Mouse (Mus musculus) adrenal gland, postnatal 14 days (tissue): ENCODE data around the gene Phldb2. TPM values are rescaled to one million over a fixed set of nuclear protein-coding genes. Genes with fewer than 3 reads are reported as not detected.

Experiments used
- DNase-seq: peaks from one replicate; pipeline ENCODE4 v3.0.0; 2021; ENCODE audit warnings: mixed read lengths
- total RNA-seq: library from RNA; stranded (reverse); gene quantifications from 2 replicates; pipeline ENCODE4 v1.2.3, GENCODE M21; 2021

The Phldb2 gene
- total RNA-seq, 1 experiment from 2014 or later = 32.7 TPM

DNA sequence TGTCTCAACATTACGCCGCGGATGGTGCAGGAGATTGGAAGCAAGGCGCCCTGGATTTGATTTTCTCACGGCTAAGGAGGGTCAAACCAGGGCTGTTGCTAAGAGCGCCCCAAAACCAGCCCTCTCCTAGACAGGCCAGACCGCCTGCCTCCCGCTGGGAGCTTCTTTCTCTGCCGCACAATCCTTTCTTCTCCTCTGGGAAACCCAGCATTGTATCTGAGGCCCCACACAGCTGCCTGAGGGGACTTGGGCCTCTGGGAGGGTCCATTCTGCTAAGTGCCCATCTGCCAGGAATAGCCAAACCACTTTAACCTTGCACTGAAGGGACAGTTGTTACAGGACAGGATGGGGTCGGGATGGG is 228.7 kb downstream of the Phldb2 start:
- DNase-seq = peak; percentile 13

DNA sequence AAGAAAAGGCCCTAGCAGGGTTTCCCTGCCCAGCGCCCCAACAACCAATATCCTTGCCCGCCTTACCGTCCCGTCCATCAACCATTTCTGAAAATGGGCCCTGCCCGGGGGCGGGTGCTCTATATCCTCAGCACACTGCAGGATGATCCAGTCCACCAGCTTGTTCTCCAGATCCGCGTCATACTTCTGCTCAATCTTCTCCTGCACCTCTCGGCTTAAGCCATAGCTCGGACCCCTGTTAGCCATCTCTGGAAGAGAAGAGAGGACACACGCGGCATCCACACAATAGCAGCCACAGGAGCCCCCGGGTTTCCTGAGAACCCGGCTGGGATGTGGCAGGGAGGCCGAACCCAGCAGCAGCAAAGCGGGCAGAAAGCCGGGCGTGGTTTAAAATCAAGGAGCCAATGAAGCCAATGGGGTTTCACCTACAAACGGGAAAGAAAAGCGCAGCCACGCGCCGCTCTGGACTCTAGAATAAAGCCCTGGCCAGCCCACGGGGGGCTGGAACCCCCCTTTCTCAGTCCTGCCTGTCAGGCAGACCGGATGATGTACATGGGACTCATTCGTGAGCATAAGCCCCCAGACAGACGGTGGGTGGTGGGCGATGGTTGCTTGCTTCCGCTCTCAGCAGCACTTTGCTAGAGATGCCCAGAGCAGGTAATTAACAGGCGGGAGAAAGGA is 229.2 kb downstream of the Phldb2 start, which contains the start of gene Tagln3:
Gene Tagln3 (minus strand): TSS at position 548 of the 681 bp plus-strand sequence.
- DNase-seq = peak; percentile 61

DNA sequence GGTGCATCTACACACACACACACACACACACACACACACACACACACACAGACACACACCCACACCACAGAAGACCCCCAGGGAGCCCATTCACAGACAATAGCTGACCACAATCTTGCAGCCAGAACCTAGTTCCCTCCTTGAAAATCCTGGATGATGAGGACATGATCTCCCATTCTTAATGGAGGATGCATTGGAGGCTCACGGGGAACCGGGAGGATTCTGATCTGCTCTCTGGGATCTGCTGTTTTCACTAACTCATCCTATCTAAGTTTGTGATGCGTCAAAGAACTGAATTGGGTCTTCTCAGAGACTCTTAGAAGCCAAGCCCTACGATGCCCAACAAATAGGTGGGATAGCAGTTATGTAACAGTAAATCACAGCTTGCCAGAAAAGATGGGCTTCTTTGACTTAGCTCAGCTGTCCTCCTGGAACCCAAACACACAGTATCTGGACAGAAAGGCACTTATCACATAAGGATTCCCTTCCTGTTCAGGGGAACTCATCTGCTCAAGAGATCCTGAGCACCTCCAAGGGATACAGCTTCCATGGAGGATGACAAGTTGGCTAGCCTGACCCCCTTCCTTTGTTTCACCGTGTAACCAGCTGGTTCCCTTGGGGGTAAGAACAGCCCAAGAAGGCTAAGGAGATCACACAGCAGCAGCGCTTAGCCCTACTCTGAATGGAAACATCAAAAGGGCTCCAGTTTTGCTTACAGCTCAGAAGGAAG is 230.1 kb downstream of the Phldb2 start:
- DNase-seq = no peak

DNA sequence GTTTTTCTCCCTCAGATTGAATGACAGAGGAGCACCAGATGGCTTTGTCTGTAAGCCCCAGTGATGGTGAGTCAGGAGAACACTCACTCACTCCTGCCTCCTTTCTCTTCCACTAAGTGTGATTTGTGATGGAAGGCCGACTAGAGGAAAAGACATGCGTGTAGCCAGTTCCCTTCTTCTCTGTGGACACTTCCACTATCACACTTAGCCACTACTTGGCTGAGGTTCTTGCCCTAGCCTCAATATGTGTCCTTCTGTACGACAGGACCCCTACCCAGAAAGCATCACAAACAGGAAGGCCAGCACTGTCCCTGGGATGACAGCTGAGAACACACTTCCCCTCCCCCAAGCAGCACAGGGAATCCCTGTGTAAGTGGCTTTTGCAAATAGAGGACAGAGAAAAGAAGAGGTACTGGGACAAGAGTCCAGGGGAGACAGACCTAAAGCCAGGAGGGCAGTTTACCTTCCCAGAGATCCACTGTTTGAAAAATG is 230.9 kb downstream of the Phldb2 start:
- no peak for DNase-seq

DNA sequence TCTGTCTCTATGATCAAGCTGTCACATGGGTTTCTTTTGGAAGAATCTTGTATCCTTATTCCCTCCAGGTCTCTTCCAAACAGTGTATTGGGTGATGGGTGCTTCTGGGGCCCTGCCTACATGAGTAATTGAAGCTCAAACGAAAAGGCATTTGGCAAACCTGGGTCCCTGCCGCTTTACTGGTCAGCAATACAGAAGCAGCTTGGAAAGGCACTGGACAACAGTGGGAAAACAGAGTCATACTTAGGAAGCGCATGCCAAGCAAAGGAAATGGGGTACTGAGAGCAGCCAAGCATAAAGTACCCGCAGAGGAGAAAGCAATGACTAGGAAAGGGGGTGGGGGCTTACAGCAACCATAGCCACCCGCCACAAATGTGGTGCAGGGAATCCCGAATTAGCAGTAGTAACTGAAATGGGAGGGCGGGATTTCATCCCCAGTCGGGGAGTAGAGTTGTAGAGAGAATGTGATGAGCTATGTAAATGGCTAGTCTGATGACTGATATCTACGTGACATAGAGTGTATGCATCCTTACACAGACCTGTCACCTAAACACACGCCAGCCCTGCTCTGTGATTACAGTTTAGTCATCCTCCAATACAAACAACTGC is 233.3 kb downstream of the Phldb2 start:
- DNase-seq = no peak

DNA sequence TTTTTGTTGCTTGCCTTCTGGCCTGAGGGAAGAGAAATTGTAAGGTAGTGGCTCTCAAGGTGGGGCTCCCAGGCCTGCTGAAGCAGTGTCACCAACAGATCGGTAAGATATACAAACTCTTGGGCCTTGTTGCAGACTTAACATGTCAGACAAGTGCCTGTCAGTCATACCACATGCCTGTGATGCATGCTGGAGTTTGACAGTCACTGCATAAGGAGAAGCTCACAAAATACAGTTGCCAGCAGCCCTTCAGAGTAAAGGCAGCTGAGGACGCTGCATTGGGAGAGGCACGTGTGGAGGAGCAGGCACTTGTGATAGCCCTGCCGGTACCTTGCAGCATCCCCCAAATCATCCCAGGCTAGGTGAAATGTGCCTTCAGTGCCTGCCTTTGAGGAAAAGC is 235.1 kb downstream of the Phldb2 start:
- DNase-seq = no peak

DNA sequence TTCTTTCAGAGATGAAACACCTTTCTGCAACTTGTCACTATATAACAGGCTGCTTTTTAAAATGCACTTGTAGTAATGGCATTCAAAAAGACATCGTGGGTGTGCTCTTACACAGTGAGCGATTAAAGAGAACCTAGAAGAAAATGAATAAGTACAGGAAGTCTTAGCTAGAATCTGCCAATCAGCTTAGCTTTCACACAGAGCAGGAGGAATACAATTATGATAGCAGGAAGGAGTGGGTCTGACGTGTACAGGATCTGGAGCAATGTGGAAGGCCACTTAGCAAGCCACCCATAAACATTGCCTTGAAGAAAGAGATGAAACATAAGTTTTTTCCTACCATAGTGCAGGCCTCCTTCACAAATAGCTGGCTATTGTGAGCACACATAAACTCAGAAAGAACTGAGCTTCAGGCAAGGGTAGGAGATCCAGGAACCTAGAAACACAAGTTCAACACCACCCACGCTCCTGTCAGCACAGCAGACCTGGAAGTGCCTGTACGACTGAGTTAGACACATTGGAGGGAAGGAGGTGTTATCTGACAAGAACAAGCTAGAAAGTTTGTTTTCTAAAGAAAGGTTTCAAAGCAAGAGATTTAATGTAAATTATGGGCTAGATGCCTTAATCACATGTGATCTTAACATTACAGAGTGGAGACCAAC is 238.8 kb downstream of the Phldb2 start:
- no peak for DNase-seq

DNA sequence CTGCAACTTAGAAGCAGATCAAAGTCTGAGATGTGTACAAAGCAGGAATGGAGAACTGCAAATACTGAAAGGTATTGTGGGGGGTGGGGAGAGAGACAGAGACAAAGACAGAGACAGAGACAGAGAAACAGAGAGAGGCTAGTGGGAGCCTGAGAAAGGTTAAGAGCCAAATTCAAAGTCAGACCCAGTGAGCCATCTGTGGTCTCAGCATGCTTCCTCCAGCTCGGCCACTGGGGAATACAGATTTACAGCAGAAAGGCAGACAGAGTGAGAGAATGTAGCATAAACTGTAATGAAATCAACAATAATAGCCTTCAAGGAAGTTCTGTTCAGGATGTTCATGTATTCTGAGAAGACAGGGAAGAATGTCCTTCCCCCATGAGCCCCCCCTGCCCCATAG is 239.5 kb downstream of the Phldb2 start:
- no peak for DNase-seq

DNA sequence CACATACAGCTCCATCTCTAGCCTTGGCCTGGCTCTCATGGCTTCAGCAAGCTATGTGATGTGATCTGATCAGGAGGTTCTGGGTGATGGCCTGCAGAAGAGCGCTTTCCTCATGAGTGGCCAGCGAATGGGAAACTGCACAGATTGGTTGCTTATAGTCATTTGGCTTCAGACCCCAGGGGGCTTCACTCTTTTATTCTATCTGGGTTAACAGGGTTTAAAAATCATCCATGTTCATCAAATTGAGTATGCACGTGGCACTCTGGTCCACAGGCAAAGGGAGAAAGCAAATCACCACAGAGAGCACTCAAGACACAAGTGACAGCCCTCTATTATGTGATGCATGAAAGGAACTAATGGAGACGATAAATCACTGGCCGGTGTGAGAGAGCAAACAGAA is 240.1 kb downstream of the Phldb2 start:
- no peak for DNase-seq

DNA sequence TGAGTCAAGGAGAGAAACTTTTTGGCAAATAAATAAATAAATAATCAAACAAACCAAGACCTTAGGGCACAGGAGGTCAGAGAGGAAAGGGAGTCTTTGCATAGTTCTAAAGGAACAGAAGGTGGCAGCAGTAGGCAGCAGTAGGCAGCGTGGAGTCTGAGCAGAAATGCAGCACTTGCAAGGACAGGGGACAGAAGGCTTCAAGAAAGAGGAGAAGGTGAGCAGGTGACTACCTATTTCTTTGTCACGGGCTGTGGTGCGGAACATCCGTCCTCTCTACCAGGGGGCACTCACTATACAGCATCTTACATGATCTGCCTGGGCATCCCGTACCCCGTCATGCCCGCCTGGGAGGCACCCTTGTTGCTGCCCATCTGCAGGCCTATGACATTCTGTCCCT is 242.1 kb downstream of the Phldb2 start:
- DNase-seq = no peak

DNA sequence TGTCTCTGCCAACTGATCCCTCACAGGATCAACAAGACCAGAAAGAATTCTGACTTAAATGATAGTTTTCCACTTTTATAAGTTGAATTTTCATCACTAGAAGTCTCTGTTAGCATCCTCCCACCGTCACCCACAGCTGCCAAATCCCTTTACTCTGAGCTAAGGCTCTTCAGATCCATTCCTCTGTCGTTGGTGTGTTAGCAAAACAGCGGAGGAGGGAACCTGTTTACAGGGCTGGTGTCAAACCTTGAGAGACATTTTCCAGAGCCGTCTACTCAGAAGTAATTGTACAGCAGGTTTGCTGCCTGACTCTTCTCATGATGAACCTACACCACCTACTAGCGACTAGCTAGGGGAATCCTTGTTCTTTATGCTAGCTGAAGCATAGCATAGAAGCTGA is 254.1 kb downstream of the Phldb2 start:
- DNase-seq = no peak

DNA sequence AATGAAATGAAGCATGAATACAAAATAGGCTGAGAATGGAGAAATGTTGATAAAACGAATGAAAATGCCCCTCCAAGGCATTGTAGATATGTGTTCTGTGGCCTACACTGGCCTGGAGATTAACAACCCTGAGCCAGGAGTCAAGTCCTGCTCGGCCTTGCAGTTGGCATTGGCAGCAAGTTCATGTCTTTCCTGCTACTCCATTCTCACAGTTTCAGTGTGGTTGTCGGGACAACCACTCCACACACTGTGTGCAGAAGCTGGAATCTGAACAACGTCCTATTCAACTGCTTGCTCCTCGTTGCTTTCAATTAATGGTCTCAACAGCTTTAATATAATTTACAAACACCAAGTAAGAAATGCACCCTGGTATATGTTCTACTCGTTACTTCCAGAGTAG is 255.4 kb downstream of the Phldb2 start:
- no peak for DNase-seq

Other genes with a start within 250 kb of the Phldb2 start
- 4.1 and 7.3 TPM in 2 replicates for gene Tagln3, start 229.0 kb downstream of the Phldb2 start, total RNA-seq
- 25.0 and 25.9 TPM in 2 replicates for gene Abhd10, start 210.6 kb downstream of the Phldb2 start, total RNA-seq
- 1.2 and 3.5 TPM in 2 replicates for gene Plcxd2, start 56.6 kb upstream of the Phldb2 start, total RNA-seq
- gene Cd96, start 166.7 kb upstream of the Phldb2 start, total RNA-seq = 2.5 TPM in 1 of 2 replicates, not detected in the other
- gene Gm4737, start 201.5 kb upstream of the Phldb2 start, total RNA-seq = 36.2 and 70.9 TPM in 2 replicates